Mouse (Mus musculus) midbrain, embryonic 10.5 days (tissue): Measurements from ENCODE around the gene Rfk. TPM values are rescaled to one million over a fixed set of nuclear protein-coding genes. Genes with fewer than 3 reads are reported as not detected.

ENCODE experiments used
- DNase-seq: peaks from one replicate; pipeline ENCODE4 v3.0.0-alpha.2; 2017; ENCODE audit warnings: low spot score
- H3K27ac ChIP-seq: fragments of 300-500 bp; sonication (generic); replicated peaks from 2 replicates; pipeline ENCODE4 v1.5.1; 2016; ENCODE audit warnings: mild to moderate bottlenecking
- H3K27me3 ChIP-seq: fragments of 300-500 bp; sonication (generic); 2 replicates; pipeline ENCODE4 v1.6.1; 2016; ENCODE audit warnings: low read depth, mild to moderate bottlenecking; ENCODE audit not compliant: poor library complexity, severe bottlenecking
- H3K36me3 ChIP-seq: fragments of 300-500 bp; sonication (generic); 2 replicates; pipeline ENCODE4 v1.6.1; 2016; ENCODE audit warnings: mild to moderate bottlenecking, moderate library complexity
- H3K4me1 ChIP-seq: fragments of 300-500 bp; sonication (generic); 2 replicates; pipeline ENCODE4 v1.6.1; 2016
- H3K4me3 ChIP-seq: fragments of 300-500 bp; sonication (generic); 2 replicates; pipeline ENCODE4 v1.5.1; 2016; ENCODE audit warnings: mild to moderate bottlenecking, moderate library complexity
- H3K9me3 ChIP-seq: fragments of 300-500 bp; sonication (generic); replicated peaks from 2 replicates; pipeline ENCODE4 v1.6.1; 2016; ENCODE audit warnings: mild to moderate bottlenecking
- WGBS: fragments of 180-500 bp; shearing (Covaris S2); methylation state at CpG from one replicate; pipeline ENCODE4 v1.1.7; 2016; 5-methylcytosine and 5-hydroxymethylcytosine counted together
- polyA plus RNA-seq: library from polyadenylated mRNA; unstranded; fragments of >200 nt; fragmentation: Nextera tagmentation; extraction: Ambion mirVana; gene quantifications from 2 replicates; pipeline ENCODE4 v1.2.1, GENCODE M21; 2016

The Rfk gene
- polyA plus RNA-seq, 1 experiment from 2014 or later, result 60.2 TPM

GRCm38 (mm10) chr19:17361181-17361580 is 32.7 kb upstream of the Rfk start:
- Histone ChIP-seq H3K4me1 (peaks cover 9% of the 10 kb centered on the region), H3K27me3 (peaks cover 26% of the 10 kb centered on the region), H3K36me3 (no peaks in the 10 kb centered on the region), H3K4me3 (no peak overlapping the region), H3K9me3 (no peaks in the 10 kb centered on the region), H3K27ac (no peak overlapping the region)
- 77% methylated on average over 2 of the region's 2 CpGs for WGBS
- no peak for DNase-seq

- WGBS, result 35% methylated on average over 3 of the region's 3 CpGs
- no peak overlapping the region for H3K4me3 ChIP-seq
- no peak overlapping the region for H3K27ac ChIP-seq
- no peaks in the 10 kb centered on the region for H3K36me3 ChIP-seq
- H3K9me3 ChIP-seq, result no peaks in the 10 kb centered on the region
- no peak for DNase-seq
- no peaks in the 10 kb centered on the region for H3K4me1 ChIP-seq
- no peaks in the 10 kb centered on the region for H3K27me3 ChIP-seq
Observed at GRCm38 (mm10) chr19:17364741-17365140, 29.1 kb upstream of the Rfk start.

- no peaks in the 10 kb centered on the region for H3K4me1 ChIP-seq
- DNase-seq, result no peak
- H3K27ac ChIP-seq, result no peak overlapping the region
- no peaks in the 10 kb centered on the region for H3K27me3 ChIP-seq
- WGBS, result 94% methylated on average over 8 of the region's 8 CpGs
- H3K4me3 ChIP-seq, result no peak overlapping the region
- H3K9me3 ChIP-seq, result no peaks in the 10 kb centered on the region
- no peaks in the 10 kb centered on the region for H3K36me3 ChIP-seq
Observed at GRCm38 (mm10) chr19:17366364-17367090, 27.3 kb upstream of the Rfk start.

GRCm38 (mm10) chr19:17368557-17368956 is 25.3 kb upstream of the Rfk start:
- H3K9me3 ChIP-seq, result no peaks in the 10 kb centered on the region
- H3K27me3 ChIP-seq, result no peaks in the 10 kb centered on the region
- H3K27ac ChIP-seq, result no peak overlapping the region
- H3K4me3 ChIP-seq, result no peak overlapping the region
- H3K36me3 ChIP-seq, result no peaks in the 10 kb centered on the region
- 93% methylated on average over 9 of the region's 9 CpGs for WGBS
- H3K4me1 ChIP-seq, result no peaks in the 10 kb centered on the region
- no peak for DNase-seq

GRCm38 (mm10) chr19:17369581-17369980 is 24.3 kb upstream of the Rfk start:
- Histone ChIP-seq H3K4me1 (no peaks in the 10 kb centered on the region), H3K4me3 (no peak overlapping the region), H3K27me3 (no peaks in the 10 kb centered on the region), H3K36me3 (no peaks in the 10 kb centered on the region), H3K9me3 (no peaks in the 10 kb centered on the region), H3K27ac (no peak overlapping the region)
- 67% methylated on average over 7 of the region's 7 CpGs for WGBS
- DNase-seq, result no peak

- H3K27ac ChIP-seq, result no peak within 1 kb of the TSS
- no peaks in the 10 kb centered on the region for H3K27me3 ChIP-seq
- no peak within 1 kb of the TSS for H3K4me3 ChIP-seq
- H3K36me3 ChIP-seq, result no peaks in the 10 kb centered on the region
- H3K4me1 ChIP-seq, result no peaks in the 10 kb centered on the region
- H3K9me3 ChIP-seq, result no peaks in the 10 kb centered on the region
- DNase-seq, result no peak
- WGBS, result 81% methylated on average over 3 of the region's 3 CpGs
Observed at GRCm38 (mm10) chr19:17372701-17373100, 21.1 kb upstream of the Rfk start, which contains the start of gene Gcnt1. TSS of gene Gcnt1 (minus strand) at chr19:17372844.

- no peaks in the 10 kb centered on the region for H3K36me3 ChIP-seq
- H3K4me1 ChIP-seq, result peaks cover 3% of the 10 kb centered on the region; the same call in 1 of the 2 replicates
- no peak overlapping the region for H3K27ac ChIP-seq
- no peak overlapping the region for H3K4me3 ChIP-seq
- DNase-seq, result no peak
- H3K9me3 ChIP-seq, result no peaks in the 10 kb centered on the region
- peaks cover 36% of the 10 kb centered on the region for H3K27me3 ChIP-seq
Observed at GRCm38 (mm10) chr19:17378845-17379244, 15.0 kb upstream of the Rfk start.

- Histone ChIP-seq H3K9me3 (no peaks in the 10 kb centered on the region), H3K4me1 (peaks cover 3% of the 10 kb centered on the region; the same call in 1 of the 2 replicates), H3K27ac (no peak overlapping the region), H3K4me3 (no peak overlapping the region), H3K27me3 (peaks cover 50% of the 10 kb centered on the region), H3K36me3 (no peaks in the 10 kb centered on the region)
- no peak for DNase-seq
- 85% methylated on average over 7 of the region's 7 CpGs for WGBS
Observed at GRCm38 (mm10) chr19:17380549-17380948, 13.3 kb upstream of the Rfk start.

GRCm38 (mm10) chr19:17382807-17383397 is 10.9 kb upstream of the Rfk start:
- Histone ChIP-seq H3K9me3 (no peaks in the 10 kb centered on the region), H3K27me3 (peaks cover 54% of the 10 kb centered on the region), H3K36me3 (no peaks in the 10 kb centered on the region), H3K27ac (no peak overlapping the region), H3K4me1 (peaks cover 12% of the 10 kb centered on the region), H3K4me3 (no peak overlapping the region)
- 84% methylated on average over 6 of the region's 6 CpGs for WGBS
- no peak for DNase-seq

- no peak for DNase-seq
- WGBS, result 97% methylated on average over 4 of the region's 4 CpGs
- Histone ChIP-seq H3K27ac (no peak overlapping the region), H3K27me3 (peaks cover 60% of the 10 kb centered on the region), H3K4me3 (no peak overlapping the region), H3K4me1 (peaks cover 9% of the 10 kb centered on the region), H3K36me3 (no peaks in the 10 kb centered on the region), H3K9me3 (no peaks in the 10 kb centered on the region)
Observed at GRCm38 (mm10) chr19:17385022-17385421, 8.8 kb upstream of the Rfk start.

GRCm38 (mm10) chr19:17385426-17385825 is 8.4 kb upstream of the Rfk start:
- 64% methylated on average over 1 of the region's 1 CpGs for WGBS
- no peaks in the 10 kb centered on the region for H3K36me3 ChIP-seq
- DNase-seq, result no peak
- H3K4me3 ChIP-seq, result no peak overlapping the region
- no peaks in the 10 kb centered on the region for H3K9me3 ChIP-seq
- H3K4me1 ChIP-seq, result peaks cover 9% of the 10 kb centered on the region
- H3K27ac ChIP-seq, result no peak overlapping the region
- H3K27me3 ChIP-seq, result peaks cover 63% of the 10 kb centered on the region

- no peak overlapping the region for H3K27ac ChIP-seq
- H3K36me3 ChIP-seq, result no peaks in the 10 kb centered on the region
- peaks cover 60% of the 10 kb centered on the region for H3K27me3 ChIP-seq
- peak; percentile 26 for DNase-seq
- H3K4me1 ChIP-seq, result peaks cover 9% of the 10 kb centered on the region
- no peak overlapping the region for H3K4me3 ChIP-seq
- no peaks in the 10 kb centered on the region for H3K9me3 ChIP-seq
- WGBS, result 43% methylated on average over 6 of the region's 6 CpGs
Observed at GRCm38 (mm10) chr19:17386424-17386823, 7.4 kb upstream of the Rfk start.

- Histone ChIP-seq H3K9me3 (no peaks in the 10 kb centered on the region), H3K4me1 (peaks cover 11% of the 10 kb centered on the region), H3K4me3 (no peak overlapping the region), H3K27me3 (peaks cover 65% of the 10 kb centered on the region), H3K27ac (no peak overlapping the region), H3K36me3 (no peaks in the 10 kb centered on the region)
- WGBS, result 31% methylated on average over 2 of the region's 2 CpGs
- DNase-seq, result no peak
Observed at GRCm38 (mm10) chr19:17388404-17388803, 5.4 kb upstream of the Rfk start.
